Mouse (Mus musculus) kidney, adult 9 months (tissue): ENCODE measurements around the gene Fam110a.

Experiments
- DNase-seq: peaks from one replicate; pipeline ENCODE4 v3.0.0; 2022

Gene Fam110a

DNA sequence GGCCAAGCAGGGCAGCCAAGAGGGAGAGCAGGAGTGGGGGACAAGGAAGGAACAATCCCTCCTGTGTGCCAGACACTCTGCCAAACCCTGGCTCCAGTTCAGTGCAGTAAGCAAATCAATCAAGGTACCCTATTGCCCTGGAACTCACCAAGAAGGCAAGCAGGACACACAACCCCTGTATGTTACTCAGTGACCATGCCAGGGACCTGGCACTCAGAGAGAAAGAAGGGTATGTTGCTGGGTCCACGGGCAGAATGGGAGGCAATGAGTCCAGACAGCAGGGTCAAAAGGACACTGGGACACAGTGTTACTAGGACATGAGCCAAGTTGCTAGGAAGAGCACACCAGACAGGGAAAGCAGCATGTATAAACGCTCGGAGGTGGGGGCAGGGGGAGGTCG is 54.3 kb downstream of the Fam110a start:
- DNase-seq, result peak; percentile 78

DNA sequence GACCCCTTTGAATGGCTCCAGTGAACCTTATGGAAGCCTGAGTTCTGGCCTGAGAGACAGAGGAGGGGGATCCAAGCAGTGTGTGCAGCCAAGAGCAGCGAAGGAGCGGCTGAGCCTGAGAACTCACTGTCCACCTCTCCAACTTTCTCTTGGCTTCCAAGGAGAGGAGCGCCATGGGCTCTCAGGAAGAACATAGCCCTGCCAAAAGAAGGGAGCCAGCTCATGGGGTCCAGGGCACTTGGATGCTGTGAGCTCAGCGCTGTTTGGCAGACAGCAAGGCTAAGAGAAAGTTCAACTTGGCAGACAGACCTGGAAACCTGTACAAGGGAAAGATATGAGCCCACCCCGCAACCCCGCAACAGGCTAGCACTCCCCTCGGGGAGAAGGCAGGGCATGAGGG is 55.7 kb downstream of the Fam110a start:
- DNase-seq, result no peak

DNA sequence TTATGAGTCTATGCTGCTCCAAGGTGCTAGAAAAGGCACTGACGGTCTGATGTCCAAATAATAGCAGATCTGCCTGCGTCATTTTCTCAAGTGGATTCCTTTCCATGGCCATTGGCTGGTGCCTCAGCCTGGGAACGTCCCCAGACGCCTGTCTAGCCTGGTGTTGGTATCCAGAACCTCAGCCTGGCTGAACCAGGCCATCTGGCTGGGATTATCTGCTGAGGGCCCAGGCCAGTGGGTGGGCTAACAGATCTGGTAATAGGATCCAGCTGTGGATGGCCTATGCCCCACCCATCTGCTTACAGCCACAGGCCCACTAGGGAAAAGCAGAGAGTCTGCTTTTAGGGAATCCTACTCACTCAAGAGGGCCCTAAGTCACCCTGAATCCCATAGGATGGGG is 58.4 kb downstream of the Fam110a start:
- no peak for DNase-seq

DNA sequence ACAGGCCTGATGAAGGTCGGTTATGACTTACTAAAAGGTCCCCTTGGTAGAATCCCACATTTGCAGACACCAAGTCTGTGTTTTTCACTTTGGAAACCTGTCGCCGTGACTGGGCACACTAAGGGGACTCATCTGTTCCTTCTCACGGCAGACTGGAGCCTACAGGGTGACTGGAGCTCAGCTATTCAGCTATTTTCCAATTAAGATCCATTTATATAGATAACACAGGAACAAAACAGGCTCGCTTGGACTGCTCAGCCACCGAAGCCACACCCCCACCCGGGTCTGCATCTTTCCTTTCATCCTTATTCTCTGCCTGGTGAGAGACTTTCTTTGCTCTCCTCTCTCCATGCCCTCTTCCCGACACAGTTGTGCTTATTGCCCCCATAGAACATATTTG is 59.0 kb downstream of the Fam110a start:
- no peak for DNase-seq
